Mouse (Mus musculus) monocyte, adult 2 months (primary cell): ENCODE measurements around the gene C3ar1.

Experiments
- DNase-seq, 2 experiments: peaks; one replicate each; pipeline ENCODE4 v3.0.0; 2022; ENCODE audit warnings: low spot score in 2 of 2, low read depth in 1 of 2

C3ar1 gene

GRCm38 (mm10) chr6:122828086-122828485, 27.9 kb downstream of the C3ar1 start:
- DNase-seq: no peak

GRCm38 (mm10) chr6:122825923-122826742, 29.8 kb downstream of the C3ar1 start:
- DNase-seq: no peak

GRCm38 (mm10) chr6:122825166-122825565, 30.8 kb downstream of the C3ar1 start:
- DNase-seq: no peak

- no peak for DNase-seq
Measured at GRCm38 (mm10) chr6:122824086-122824485, 31.9 kb downstream of the C3ar1 start.

- DNase-seq: no peak
Measured at GRCm38 (mm10) chr6:122821822-122822221, 34.1 kb downstream of the C3ar1 start.

GRCm38 (mm10) chr6:122820799-122821650, 34.9 kb downstream of the C3ar1 start:
- DNase-seq: no peak

GRCm38 (mm10) chr6:122820071-122820798, 35.7 kb downstream of the C3ar1 start:
- no peak for DNase-seq

- DNase-seq: no peak
Measured at GRCm38 (mm10) chr6:122819306-122820070, 36.5 kb downstream of the C3ar1 start, which contains the start of gene Foxj2. TSS of gene Foxj2 (plus strand) at chr6:122819914.

GRCm38 (mm10) chr6:122813640-122814039, 42.3 kb downstream of the C3ar1 start:
- no peak for DNase-seq

- DNase-seq: no peak
Measured at GRCm38 (mm10) chr6:122812716-122813115, 43.2 kb downstream of the C3ar1 start.

- DNase-seq: peak in 1 of 2 experiments; percentile 57
Measured at GRCm38 (mm10) chr6:122811771-122812600, 44.0 kb downstream of the C3ar1 start.

GRCm38 (mm10) chr6:122811280-122811652, 44.7 kb downstream of the C3ar1 start:
- DNase-seq: peak; percentile 80 to 89

GRCm38 (mm10) chr6:122810615-122811279, 45.2 kb downstream of the C3ar1 start:
- DNase-seq: peak; percentile 91 to 95

- no peak for DNase-seq
Measured at GRCm38 (mm10) chr6:122810022-122810614, 45.8 kb downstream of the C3ar1 start.

- peak in 1 of 2 experiments; percentile 64 for DNase-seq
Measured at GRCm38 (mm10) chr6:122804418-122804817, 51.5 kb downstream of the C3ar1 start.

GRCm38 (mm10) chr6:122801801-122802514, 54.0 kb downstream of the C3ar1 start:
- no peak for DNase-seq

GRCm38 (mm10) chr6:122801301-122801800, 54.6 kb downstream of the C3ar1 start, which contains the start of gene Slc2a3:
TSS of gene Slc2a3 (minus strand) at chr6:122801640.
- no peak for DNase-seq
